Mouse (Mus musculus): ENCODE measurements around the gene Cuedc1.

The Cuedc1 gene

DNA sequence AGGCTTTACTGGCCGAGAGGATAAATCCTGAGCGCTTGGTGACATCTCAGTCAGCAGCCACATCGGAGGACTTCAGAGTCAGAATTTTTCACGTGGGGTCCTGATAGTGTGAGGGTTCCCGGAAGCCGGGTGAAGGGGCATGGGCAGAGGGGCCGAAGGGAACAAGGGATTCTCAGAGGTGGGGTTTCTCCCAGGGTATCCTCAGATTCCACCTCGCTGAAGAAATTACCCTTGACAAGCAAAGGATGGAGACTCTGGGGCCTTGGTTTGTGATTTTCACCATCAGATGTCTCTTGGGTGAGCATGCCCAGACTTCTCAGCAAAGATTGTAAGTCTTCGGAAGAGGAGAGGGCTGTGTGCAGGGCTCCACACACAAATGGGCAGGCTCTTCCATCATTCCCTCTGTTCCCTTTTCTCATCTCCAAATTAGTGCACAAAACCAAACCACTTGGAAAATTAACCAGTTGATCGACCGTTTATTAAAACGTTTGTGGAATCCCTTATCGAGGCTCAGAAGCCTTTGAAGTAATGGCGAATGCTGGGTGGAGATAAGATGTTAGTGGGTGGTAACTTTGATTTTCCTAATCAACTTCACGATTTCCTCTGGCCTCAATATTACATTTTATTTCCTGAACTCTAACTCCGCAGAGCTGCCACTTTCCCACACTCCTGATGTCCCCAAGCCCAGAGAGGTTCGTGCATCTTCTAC is at the start of gene Cuedc1:
TSS of gene Cuedc1 (plus strand) at position 38 of the 709 bp plus-strand sequence.
- no peak for DNase-seq

DNA sequence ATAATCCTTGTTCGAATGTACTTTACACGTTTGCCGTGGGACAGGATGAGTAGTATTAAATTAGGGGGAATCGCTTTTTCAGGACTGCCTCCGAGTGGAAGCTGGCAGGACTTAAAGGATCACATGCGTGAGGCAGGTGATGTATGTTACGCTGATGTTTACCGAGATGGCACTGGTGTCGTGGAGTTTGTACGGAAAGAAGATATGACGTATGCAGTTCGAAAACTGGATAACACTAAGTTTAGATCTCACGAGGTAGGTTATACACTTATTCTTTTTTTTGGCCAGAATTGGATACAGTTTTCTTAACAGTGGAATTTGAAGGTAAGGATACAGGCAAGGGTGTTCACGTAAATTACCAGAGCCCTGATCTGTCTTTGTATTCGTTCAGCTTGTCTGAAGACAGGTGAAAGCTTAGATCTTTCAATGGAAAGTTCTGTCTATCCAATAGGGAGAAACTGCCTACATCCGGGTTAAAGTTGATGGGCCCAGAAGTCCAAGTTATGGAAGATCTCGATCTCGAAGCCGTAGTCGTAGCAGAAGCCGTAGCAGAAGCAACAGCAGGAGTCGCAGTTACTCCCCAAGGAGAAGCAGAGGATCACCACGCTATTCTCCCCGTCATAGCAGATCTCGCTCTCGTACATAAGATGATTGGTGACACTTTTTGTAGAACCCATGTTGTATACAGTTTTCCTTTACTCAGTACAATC is 48.7 kb upstream of the Cuedc1 start:
- no peak for DNase-seq

DNA sequence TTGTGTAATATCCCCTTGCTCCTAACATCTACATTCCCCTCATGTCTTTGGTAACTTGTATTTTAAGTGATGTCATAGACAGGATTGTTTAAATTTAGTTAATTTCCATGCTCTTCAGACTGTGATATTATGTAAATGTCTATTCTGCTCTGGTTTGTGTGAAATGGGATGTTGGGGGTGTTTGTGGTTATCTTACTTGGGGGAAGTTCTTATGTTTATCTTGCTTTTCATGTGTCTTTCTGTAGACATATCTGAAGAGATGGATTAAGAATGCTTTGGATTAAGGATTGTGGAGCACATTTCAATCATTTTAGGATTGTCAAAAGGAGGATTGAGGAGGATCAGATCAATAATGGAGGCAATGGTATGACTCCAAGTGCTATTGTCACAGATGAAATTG is 48.1 kb upstream of the Cuedc1 start:
- no peak for DNase-seq

DNA sequence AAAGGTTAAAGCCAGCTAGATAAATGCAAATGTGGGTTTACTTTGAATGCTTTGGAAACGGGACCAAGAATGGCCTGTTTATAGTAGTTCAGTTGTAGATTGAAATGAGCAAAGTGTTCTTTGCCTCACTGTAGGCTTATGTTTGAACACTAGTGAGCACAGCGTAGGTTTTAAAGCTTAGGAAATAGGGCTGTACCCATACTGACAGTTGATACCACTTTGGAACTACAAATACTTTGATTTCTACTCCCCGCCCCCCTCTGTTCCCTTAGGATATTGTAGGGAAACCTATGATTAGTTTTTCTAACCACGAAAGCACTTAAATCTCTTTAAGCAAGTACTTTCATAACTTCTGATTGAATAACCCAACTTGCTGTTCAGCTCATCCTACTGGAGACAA is 45.2 kb upstream of the Cuedc1 start:
- DNase-seq: no peak

DNA sequence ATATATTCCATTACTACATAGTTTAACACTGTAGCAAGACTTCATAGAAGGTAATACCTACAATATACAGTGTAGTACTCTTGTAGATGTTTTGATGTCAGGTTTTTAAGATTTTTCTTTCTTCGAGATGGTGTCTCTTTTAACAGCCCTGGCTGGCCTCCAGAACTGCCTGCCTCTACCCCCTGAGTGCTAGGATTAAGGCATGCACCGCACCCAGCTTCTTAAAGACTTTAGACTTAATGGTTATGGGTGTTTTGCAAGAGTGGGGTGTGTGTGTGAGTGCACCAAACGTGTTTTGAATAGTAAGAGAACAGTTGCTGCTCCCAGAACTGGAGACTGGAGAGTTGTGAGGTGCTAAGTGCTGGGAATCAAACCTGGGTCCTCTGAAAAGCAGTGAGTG is 44.0 kb upstream of the Cuedc1 start:
- no peak for DNase-seq

DNA sequence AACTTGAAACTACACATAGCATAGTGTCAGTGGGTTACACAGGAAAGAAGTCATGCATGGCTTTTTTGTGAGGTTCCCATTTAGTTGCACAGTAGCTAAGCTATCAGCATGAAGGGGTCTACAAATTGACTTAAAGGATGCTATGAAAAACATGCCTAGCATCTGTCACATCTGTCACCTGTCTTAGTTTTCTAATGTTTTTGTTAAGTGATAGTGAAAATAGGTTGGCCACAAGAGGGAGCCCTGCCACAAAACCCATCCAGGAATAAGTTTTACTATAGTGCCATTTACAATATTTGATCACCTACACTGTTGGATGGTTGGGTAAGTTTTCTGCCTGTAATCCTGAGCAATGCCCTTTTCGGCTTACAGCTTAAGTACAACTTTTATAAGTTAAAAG is 43.3 kb upstream of the Cuedc1 start:
- no peak for DNase-seq

DNA sequence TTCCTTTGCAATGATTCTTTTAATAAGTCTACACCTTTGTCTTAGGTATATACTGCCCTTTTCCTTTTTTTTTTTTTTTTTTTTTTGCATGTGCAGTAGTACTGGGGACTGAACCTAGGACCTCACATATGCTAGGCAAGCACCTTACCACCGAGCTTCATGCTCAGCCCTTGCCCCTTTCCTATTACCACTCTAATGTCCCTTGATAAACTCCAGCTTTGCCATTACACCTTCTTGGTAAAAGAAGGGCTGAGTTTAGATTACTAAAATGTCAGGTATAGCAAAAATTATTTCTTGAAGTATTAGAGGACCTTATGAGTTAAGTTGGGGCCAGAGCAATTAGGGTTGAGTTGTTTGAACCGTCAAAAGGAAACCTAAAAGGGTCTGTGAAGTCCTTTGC is 42.1 kb upstream of the Cuedc1 start:
- no peak for DNase-seq

DNA sequence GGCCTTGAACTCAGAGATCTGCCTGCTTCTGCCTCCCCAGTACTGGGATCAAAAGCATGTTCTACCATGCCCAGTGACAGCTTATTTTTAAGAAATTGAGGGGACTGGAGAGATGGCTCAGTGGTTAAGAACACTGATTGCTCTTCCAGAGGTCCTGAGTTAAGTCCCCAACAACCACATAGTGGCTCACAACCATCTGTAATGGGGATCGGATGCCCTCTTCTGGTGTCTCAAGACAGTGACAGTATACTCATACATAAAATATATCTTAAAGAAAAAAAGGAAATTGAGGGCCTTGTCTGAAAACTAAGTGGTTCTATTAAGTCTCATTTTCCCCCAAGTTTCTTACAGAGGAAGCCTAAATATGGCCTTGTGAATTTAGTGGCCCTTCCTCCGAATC is 40.1 kb upstream of the Cuedc1 start:
- no peak for DNase-seq

DNA sequence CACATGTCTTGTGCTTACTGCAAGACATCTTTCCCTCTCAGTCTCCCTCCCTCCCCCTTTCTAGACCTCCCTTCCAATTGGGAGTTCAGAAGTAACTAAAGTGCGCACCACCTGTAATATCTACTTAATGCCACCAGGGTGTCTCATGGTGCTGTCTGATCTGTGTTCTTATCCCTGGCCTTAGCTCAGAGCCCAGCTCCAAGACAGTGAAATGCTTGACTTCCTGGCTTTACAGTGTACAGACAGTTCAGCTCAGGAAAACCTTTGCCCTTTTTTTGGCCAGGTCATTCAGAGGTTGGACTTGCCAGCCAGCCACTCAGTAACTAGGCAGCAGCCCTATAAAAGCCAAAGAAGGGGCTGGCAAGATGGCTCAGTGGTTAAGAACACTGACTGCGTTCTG is 38.7 kb upstream of the Cuedc1 start:
- DNase-seq: peak; percentile 44

DNA sequence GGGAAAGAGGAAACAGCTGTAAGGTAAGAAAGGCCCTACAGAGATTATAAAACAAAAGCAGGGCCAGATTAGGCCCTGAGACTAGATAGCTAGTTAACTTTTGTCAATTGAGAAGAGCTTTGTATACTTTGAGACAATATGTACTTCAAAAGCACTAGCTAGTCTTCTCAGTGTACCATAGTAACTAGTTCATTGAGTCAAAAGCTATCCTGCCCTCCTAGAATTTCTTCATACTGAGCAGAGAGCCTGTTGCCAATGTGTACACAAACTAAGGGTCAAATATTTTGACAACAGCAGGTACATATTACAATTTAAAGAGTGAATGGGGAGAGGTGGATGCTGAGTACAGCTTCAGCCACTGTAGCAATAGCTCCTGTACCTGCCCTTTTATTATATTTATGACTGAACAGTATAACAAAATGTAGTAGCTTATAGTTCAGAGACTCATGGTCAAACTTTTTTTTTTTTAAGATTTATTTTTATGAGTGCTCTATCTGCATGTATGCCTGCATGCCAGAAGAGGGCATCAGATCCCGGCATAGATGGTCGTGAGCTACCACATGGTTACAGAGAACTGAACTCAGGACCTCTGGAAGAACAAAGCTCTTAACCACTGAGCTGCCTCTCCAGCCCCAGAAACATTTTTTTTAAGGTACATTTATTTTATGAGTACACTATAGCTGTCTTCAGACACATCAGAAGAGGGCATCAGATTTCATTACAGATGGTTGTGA is 35.8 kb upstream of the Cuedc1 start:
- DNase-seq: no peak

DNA sequence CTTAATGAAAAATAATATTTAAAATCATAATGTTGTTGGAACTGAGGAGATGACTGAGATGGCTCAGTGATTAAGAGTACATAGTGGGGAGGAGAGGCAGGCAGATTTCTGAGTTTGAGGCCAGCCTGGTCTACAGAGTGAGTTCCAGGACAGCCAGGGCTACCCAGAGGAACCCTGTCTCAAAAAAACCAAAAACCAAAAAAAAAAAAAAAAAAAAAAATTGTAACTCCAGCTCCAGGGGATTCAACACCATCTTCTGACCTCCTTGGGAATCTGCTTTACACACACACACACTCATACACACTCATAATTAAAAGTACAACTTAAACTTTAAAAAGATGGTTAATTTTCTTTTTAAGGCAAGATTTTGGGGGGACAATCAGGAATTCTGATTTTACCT is 32.1 kb upstream of the Cuedc1 start:
- DNase-seq: no peak

DNA sequence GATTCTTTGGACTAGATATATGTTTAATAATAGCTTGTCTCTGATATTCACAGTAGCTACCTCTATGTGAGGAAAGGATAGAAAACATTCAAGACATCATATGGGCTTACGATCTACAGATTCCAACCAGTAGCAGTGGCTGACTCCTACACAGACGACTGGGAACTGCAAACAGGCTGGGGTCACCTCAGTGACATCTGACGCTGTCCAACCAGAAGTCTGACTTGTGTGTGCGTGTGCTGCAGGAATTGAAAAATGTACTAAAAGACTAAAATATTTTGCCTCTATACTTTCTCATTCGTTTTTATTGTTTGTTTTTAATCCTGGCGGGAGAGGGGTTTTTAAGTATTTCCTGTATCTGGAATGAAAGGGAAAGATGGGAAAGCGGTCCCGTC is 30.7 kb upstream of the Cuedc1 start:
- DNase-seq: no peak

DNA sequence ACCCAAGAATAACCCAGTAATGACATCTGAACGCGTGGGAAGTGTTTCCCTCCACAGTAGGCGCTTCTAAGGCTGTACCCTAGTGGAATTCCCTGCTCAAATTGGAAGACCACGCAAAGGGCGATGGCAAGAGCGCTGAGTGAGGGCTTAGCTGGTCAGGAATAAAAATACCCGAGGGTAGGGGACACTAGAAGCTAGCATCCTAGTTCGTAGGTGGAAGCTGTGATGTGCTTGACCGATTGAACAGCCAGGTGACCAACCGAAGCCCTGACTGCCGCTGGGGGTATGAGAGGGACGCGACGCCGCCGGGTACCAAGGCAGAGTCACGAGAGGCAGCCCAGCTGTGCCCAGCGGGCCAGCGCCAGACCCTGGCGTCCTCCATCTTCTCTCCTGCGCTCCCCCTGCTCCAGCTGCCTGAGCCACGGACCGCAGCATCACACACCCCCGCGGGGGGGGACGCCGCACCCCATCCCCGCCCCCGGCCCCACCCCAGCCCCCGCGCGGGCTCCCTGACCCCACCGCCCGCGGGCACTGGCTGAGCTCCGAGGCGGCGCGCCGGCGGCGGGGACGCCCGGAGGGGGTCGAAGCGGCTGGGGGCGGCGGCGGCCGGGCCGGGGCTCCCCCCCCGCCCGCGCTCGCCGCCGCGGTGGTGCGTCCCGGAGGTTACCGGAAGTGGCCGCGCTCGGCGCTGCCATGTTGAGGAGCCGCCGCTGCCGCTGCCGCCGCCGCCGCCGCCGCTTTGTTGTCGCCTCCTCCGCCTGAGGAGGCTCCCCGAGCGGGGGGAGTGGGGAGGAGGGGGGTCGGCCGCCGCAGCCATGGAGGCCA is 30.1 kb upstream of the Cuedc1 start, which contains the start of gene Vezf1:
TSS of gene Vezf1 (plus strand) at position 694 of the 825 bp plus-strand sequence.
- DNase-seq: peak; percentile 69

DNA sequence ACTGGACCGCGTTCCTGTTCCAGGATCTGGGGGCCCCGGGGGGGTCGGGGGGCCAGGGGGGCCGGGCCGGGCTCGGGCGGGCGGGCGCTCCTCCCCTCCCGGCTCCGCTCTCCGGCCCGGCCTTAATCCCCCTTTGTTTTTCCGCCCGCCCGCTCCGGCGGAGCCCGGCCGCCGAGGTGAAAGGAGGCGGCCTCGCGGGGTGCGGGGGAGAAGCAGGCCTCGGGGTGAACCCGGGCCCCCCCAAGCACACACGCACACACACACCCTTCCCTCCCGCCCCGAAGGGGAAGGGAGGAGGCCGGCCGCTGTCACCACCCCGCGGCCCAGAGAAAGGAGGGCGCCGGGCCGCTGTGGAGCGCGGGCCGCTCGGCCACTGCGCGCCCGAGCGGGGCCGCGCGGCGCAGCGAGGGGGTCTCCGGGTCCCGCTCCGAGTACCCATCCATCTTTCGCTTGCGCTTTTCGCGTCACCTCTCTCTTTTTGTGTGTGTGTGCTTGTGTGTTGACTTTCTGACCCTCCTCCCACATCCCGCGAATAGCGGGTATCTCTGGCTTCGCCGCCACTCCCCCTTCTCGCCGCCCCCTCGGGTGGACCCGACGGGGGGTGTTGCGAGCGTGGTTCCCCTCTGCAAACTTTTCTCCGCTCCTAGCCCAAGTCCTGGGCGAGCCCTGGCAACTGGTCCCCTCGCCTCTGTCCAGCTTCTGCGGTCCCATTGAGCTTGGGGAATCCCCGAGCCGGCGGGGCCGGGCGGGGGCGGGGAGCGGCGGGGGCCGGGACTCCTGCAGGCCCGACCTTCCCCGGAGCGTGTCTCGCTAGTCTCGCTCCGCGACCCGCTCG is 29.2 kb upstream of the Cuedc1 start:
- peak; percentile 40 for DNase-seq

DNA sequence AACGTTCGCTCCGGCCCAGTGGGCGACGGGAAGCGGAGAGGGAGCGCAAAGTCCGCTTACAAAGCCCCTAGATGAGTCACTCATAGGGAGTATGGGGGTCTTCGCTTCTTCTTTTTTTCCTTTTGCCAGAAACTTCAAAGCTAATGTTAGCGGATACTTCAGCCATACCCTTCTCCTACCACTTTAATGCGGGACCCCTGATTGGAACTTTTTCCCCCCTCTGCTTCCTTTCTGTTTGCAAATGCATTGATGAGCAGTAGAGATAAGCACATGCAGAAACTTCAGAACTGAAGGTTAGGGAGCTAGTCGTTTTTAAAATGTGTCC is 28.6 kb upstream of the Cuedc1 start:
- no peak for DNase-seq

DNA sequence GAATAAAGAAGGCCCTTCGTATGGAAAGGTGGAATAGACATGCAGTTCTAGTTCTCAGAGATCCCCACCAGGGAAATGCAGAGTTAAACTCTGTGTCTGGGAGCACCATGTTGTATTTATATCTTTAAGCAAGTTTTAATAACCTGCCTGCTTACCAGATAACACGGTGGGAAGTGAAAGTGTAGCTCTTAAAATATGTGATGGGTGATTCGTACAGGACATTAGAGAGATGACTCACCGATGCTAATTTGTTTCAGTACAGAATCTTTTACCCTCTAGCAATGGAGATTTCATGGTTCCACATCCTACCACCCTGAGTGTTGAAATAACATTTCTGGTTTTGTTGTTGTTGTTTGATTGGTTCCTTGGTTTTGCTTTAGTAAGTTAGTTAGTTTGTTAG is 27.5 kb upstream of the Cuedc1 start:
- DNase-seq: no peak

DNA sequence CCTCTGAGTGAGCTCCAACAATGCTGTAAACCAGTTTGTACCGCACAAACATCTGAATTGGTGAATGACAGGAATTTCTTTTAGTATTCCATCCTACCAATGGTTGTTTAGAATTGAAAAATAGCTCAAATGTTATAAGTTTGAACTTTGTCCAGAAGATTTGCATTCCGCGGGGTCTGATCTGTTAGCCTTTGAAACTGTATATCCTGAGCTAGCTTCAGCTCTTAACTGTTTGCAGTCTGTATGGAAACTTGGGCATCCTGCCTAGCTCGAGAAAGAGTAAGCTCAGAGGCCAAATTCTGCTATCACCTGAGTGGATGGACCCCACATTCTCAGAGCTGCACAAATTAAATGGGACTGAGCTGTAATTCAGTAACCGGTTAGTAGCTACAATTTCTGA is 26.7 kb upstream of the Cuedc1 start:
- DNase-seq: no peak

DNA sequence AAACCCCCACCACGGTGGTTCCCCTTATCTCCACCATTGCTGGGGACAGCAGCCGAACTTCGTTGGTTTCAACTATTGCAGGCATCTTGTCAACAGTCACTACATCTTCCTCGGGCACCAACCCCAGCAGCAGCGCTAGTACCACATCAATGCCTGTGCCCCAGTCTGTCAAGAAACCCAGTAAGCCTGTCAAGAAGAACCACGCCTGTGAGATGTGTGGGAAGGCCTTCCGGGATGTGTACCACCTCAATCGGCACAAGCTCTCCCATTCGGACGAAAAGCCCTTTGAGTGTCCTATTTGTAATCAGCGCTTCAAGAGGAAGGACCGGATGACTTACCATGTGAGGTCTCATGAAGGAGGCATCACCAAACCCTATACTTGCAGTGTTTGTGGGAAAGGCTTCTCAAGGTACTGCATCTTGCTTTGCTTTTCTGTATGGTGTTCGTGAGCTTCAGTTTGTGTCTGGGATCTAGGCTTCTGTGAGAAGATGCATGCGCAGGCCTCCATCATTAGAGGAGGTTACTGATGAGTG is 24.4 kb upstream of the Cuedc1 start:
- no peak for DNase-seq

DNA sequence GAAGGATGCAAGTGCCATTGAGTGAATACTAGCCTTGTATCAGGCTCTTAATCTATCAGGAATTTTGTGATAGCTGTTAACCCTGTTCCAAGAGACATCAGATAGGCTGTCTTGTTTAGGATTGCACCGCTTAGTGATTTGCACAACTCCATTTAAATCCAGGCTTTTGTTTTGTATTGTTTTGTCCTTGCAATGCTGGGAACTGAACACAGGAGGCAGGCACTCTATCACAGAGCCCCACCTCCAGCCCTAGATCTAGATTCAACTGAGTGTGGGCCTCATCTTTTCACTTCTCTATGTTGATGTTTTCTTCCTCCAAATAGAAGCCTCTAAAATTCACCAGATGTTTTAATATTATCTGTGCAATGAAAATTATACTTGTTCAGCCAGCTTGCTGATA is 22.2 kb upstream of the Cuedc1 start:
- no peak for DNase-seq

DNA sequence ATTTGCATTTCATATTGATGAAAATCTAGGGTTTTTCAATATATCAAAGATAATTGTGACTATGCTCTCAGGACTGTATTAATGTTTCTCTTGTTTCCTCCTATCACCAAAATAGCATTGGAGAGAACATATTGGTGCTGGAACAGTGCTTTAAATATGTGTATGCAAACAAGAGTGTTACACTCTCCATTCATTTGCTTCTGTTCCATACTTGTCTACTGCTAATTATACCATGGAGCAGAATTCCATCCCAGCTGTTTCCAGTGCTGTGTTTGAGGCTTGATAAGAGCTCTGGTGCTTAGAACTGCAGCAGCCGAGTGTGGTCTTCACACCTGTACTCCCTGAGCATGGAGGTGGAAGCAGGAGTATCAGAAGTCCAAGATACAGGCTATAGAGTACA is 21.5 kb upstream of the Cuedc1 start:
- peak; percentile 40 for DNase-seq

DNA sequence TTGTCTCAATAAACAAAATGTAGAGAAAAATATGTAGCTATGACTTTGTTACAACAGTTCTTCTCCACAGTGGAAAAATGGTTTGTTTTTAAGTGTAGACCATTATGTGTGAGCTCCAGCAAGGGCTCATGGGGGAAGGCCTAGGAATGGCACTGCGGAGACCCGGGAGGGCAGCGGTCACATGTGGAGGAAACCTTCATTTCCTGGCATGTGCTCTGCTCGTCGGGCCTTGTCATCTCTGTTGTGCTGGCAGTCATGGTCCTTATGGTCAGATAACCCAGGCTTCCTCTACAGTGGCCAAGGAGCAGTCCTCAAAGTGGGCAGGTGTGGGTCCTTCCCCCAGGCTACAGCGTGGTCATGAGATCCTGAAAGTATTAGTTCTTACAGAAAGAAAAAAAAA is 14.2 kb upstream of the Cuedc1 start:
- no peak for DNase-seq
